Mouse (Mus musculus): ENCODE measurements around the gene Cdk19.

The Cdk19 gene

GRCm38 (mm10) chr10:40349631-40350177, 10.3 kb downstream of the Cdk19 start:
- DNase-seq (ENCODE audit: low spot score), result peak; percentile 31

GRCm38 (mm10) chr10:40350245-40350932, 11.0 kb downstream of the Cdk19 start:
- DNase-seq (ENCODE audit: low spot score), result no peak

- DNase-seq (ENCODE audit: low spot score), result no peak
Observed at GRCm38 (mm10) chr10:40351156-40351555, 11.8 kb downstream of the Cdk19 start.

GRCm38 (mm10) chr10:40354081-40354480, 14.7 kb downstream of the Cdk19 start:
- DNase-seq (ENCODE audit: low spot score), result no peak

GRCm38 (mm10) chr10:40354556-40354955, 15.2 kb downstream of the Cdk19 start:
- DNase-seq (ENCODE audit: low spot score), result no peak

GRCm38 (mm10) chr10:40358166-40358565, 18.8 kb downstream of the Cdk19 start:
- no peak for DNase-seq (ENCODE audit: low spot score)

- no peak for DNase-seq (ENCODE audit: low spot score)
Observed at GRCm38 (mm10) chr10:40359131-40359530, 19.8 kb downstream of the Cdk19 start.

GRCm38 (mm10) chr10:40363004-40363403, 23.6 kb downstream of the Cdk19 start:
- DNase-seq (ENCODE audit: low spot score), result no peak

- DNase-seq (ENCODE audit: low spot score), result no peak
Observed at GRCm38 (mm10) chr10:40364642-40365361, 25.4 kb downstream of the Cdk19 start.

- DNase-seq (ENCODE audit: low spot score), result no peak
Observed at GRCm38 (mm10) chr10:40365991-40366390, 26.6 kb downstream of the Cdk19 start.

GRCm38 (mm10) chr10:40368516-40368915, 29.2 kb downstream of the Cdk19 start:
- no peak for DNase-seq (ENCODE audit: low spot score)

- no peak for DNase-seq (ENCODE audit: low spot score)
Observed at GRCm38 (mm10) chr10:40370156-40370555, 30.8 kb downstream of the Cdk19 start.

- DNase-seq (ENCODE audit: low spot score), result no peak
Observed at GRCm38 (mm10) chr10:40371184-40371913, 32.0 kb downstream of the Cdk19 start.

GRCm38 (mm10) chr10:40371914-40372675, 32.7 kb downstream of the Cdk19 start:
- DNase-seq (ENCODE audit: low spot score), result peak; percentile 38

- DNase-seq (ENCODE audit: low spot score), result no peak
Observed at GRCm38 (mm10) chr10:40373749-40374148, 34.4 kb downstream of the Cdk19 start.

GRCm38 (mm10) chr10:40374828-40375227, 35.5 kb downstream of the Cdk19 start:
- DNase-seq (ENCODE audit: low spot score), result no peak

GRCm38 (mm10) chr10:40376286-40376685, 36.9 kb downstream of the Cdk19 start:
- DNase-seq (ENCODE audit: low spot score), result no peak

GRCm38 (mm10) chr10:40378284-40378683, 38.9 kb downstream of the Cdk19 start:
- no peak for DNase-seq (ENCODE audit: low spot score)

- peak; percentile 22 for DNase-seq (ENCODE audit: low spot score)
Observed at GRCm38 (mm10) chr10:40379682-40380081, 40.3 kb downstream of the Cdk19 start.

- DNase-seq (ENCODE audit: low spot score), result no peak
Observed at GRCm38 (mm10) chr10:40385397-40385796, 46.0 kb downstream of the Cdk19 start.

- no peak for DNase-seq (ENCODE audit: low spot score)
Observed at GRCm38 (mm10) chr10:40386126-40386525, 46.8 kb downstream of the Cdk19 start.

Measured in lung, postnatal 25 days (tissue).